ENCODE assay signal across 29 mouse cellular contexts in the genomic region with DNA sequence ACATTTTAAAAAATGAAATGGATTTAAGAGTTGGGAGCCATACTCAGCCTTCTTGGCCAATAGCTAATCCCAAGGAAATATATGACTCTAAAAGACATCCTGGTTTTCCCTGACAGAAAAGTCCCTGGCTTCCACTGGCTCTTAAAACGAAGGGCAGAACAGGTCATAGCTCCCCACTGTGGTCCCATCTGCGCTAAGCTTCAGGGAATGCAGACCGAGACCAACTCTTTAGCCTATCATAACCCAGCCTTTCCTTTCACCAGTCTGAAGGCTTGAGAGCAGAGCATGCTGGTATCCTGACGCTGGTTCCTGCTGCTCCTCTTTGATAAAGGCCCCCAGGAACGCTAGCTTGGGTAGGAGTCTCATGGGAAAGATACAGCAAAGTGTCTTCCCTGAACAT.
DNase-seq lines count a peak whose midpoint lies in the region; ATAC-seq and TF ChIP-seq lines count a peak whose summit lies in the region.
"Had no signal": no experiment of that assay in that cellular context is flagged by ENCODE, and none has a peak within 500 bp of the region (broad histone marks: within the 10 kb centered on the region; RNA-seq: fewer than 3 reads in every experiment).

No protein-coding gene starts in this region.

- no peaks in the 10 kb centered on the region for H3K9me3 ChIP-seq in hindbrain, postnatal 0 days (ENCODE audit: low read length)
- H3K9me3 ChIP-seq in hindbrain, embryonic 10.5 days = no peaks in the 10 kb centered on the region
- H3K9me3 ChIP-seq: embryonic facial prominence, embryonic 13.5 days; forebrain, embryonic 10.5 days; forebrain, embryonic 15.5 days; heart, embryonic 12.5 days; liver, embryonic 12.5 days; megakaryocyte, embryonic 14.5 days; midbrain, embryonic 15.5 days; neural tube, embryonic 13.5 days had no signal

- no peak for ATAC-seq in hindbrain, postnatal 0 days
- peak; percentile 98 for ATAC-seq in cerebellum, adult (ENCODE audit: insufficient number of reproducible peaks, low FRiP score, low TSS enrichment)
- ATAC-seq: forebrain, embryonic 15.5 days; intestine, embryonic 16.5 days; liver, embryonic 12.5 days; liver, postnatal 0 days; midbrain, embryonic 15.5 days had no signal

- TF ChIP-seq POLR2A in cerebellum, adult 2 months (IDR thresholded peaks at IDR 0.05; ENCODE audit: borderline replicate concordance, insufficient read depth, low read length) = no peak

- 39% methylated on average over 5 of the region's 5 CpGs for WGBS in hindbrain, postnatal 0 days
- WGBS in hindbrain, embryonic 10.5 days = 30% methylated on average over 5 of the region's 5 CpGs
- WGBS in cerebellum, adult 2 months = 10% methylated on average over 5 of the region's 5 CpGs

- H3K4me3 ChIP-seq in hindbrain, postnatal 0 days (ENCODE audit: low read length) = no peak overlapping the region
- H3K4me3 ChIP-seq in hindbrain, embryonic 10.5 days = no peak overlapping the region
- no peak overlapping the region for H3K4me3 ChIP-seq in cerebellum, adult 2 months (replicated peaks; ENCODE audit: insufficient read depth, low read depth, low read length)
- H3K4me3 ChIP-seq: embryonic facial prominence, embryonic 13.5 days; forebrain, embryonic 10.5 days; forebrain, embryonic 15.5 days; gastrocnemius, adult 2 months; heart, adult 2 months; heart, embryonic 12.5 days; left cerebral cortex, adult 2 months; liver, embryonic 12.5 days; megakaryocyte, embryonic 14.5 days; midbrain, embryonic 15.5 days; myocyte; neural tube, embryonic 13.5 days had no signal

- no peaks in the 10 kb centered on the region for H3K4me1 ChIP-seq in hindbrain, postnatal 0 days (ENCODE audit: insufficient read depth, low read length)
- H3K4me1 ChIP-seq in hindbrain, embryonic 10.5 days (replicated peaks) = no peaks in the 10 kb centered on the region
- H3K4me1 ChIP-seq in cerebellum, adult 2 months (ENCODE audit: control insufficient read depth, insufficient read depth, low read length) = peaks cover 3% of the 10 kb centered on the region; the same call in 1 of the 2 replicates
- H3K4me1 ChIP-seq: embryonic facial prominence, embryonic 13.5 days; forebrain, embryonic 10.5 days; forebrain, embryonic 15.5 days; heart, embryonic 12.5 days; liver, embryonic 12.5 days; megakaryocyte, embryonic 14.5 days; midbrain, embryonic 15.5 days; neural tube, embryonic 13.5 days had no signal

- no peaks in the 10 kb centered on the region for H3K36me3 ChIP-seq in hindbrain, postnatal 0 days (ENCODE audit: insufficient read depth, low read length)
- no peaks in the 10 kb centered on the region for H3K36me3 ChIP-seq in hindbrain, embryonic 10.5 days
- H3K36me3 ChIP-seq: embryonic facial prominence, embryonic 13.5 days; forebrain, embryonic 10.5 days; forebrain, embryonic 15.5 days; heart, embryonic 12.5 days; liver, embryonic 12.5 days; midbrain, embryonic 15.5 days; neural tube, embryonic 13.5 days had no signal

- H3K27me3 ChIP-seq in hindbrain, postnatal 0 days (ENCODE audit: insufficient read depth, low read length) = no peaks in the 10 kb centered on the region
- no peaks in the 10 kb centered on the region for H3K27me3 ChIP-seq in hindbrain, embryonic 10.5 days (ENCODE audit: insufficient read depth, poor library complexity, severe bottlenecking)
- H3K27me3 ChIP-seq in cerebellum, adult 2 months (ENCODE audit: control insufficient read depth, insufficient read depth, low read length) = no peaks in the 10 kb centered on the region
- H3K27me3 ChIP-seq: embryonic facial prominence, embryonic 13.5 days; forebrain, embryonic 15.5 days; heart, embryonic 12.5 days; liver, embryonic 12.5 days; megakaryocyte, embryonic 14.5 days; midbrain, embryonic 15.5 days; neural tube, embryonic 13.5 days had no signal

- DNase-seq in hindbrain, postnatal 0 days (ENCODE audit: low spot score) = peak; percentile 12
- DNase-seq in hindbrain, embryonic 10.5 days (ENCODE audit: low spot score) = no peak
- DNase-seq in cerebellum, adult 2 months = peak; percentile 88 to 91
- DNase-seq in cerebellum, postnatal 14 days = peak; percentile 81 to 89
- DNase-seq in layer of hippocampus, adult 9-10 months (ENCODE audit: low spot score) = no peak
- no peak for DNase-seq in heart, postnatal 10 days
- no peak for DNase-seq in thymus, postnatal 36 days
- DNase-seq: adrenal gland, postnatal 14 days; gastrocnemius, adult 2 months; heart, adult 2 months; kidney, adult 8-10 months; kidney, postnatal 10 days; liver, postnatal 0 days; lung, postnatal 36 days; right cerebral cortex, postnatal 4 days; thymus, adult 2 months; thymus, postnatal 4 days had no signal

- intact Hi-C loops in heart, postnatal 10 days (cut with DNase I) = no loop called here

- H3K27ac ChIP-seq in hindbrain, postnatal 0 days = no peak overlapping the region
- H3K27ac ChIP-seq in hindbrain, embryonic 10.5 days = no peak overlapping the region
- H3K27ac ChIP-seq in cerebellum, adult 2 months (ENCODE audit: insufficient read depth, low read length) = no peak overlapping the region
- H3K27ac ChIP-seq: embryonic facial prominence, embryonic 13.5 days; forebrain, embryonic 10.5 days; forebrain, embryonic 15.5 days; gastrocnemius, adult 2 months; heart, adult 2 months; left cerebral cortex, adult 2 months; liver, embryonic 12.5 days; midbrain, embryonic 15.5 days; neural tube, embryonic 13.5 days had no signal

- no peak overlapping the region for H3K9ac ChIP-seq in hindbrain, postnatal 0 days (replicated peaks; ENCODE audit: low read length)
- H3K9ac ChIP-seq: embryonic facial prominence, embryonic 13.5 days; forebrain, embryonic 15.5 days; heart, embryonic 12.5 days; liver, embryonic 12.5 days; liver, postnatal 0 days; midbrain, embryonic 15.5 days; neural tube, embryonic 13.5 days had no signal

- TF ChIP-seq CTCF in hindbrain, postnatal 0 days (IDR thresholded peaks at IDR 0.05; ENCODE audit: low read depth) = no peak
- no peak for TF ChIP-seq CTCF in cerebellum, adult 2 months (IDR thresholded peaks at IDR 0.05; ENCODE audit: borderline replicate concordance, insufficient read depth, low read depth, low read length)

- H3K4me2 ChIP-seq in hindbrain, postnatal 0 days (ENCODE audit: low read depth, low read length) = no peak overlapping the region
- H3K4me2 ChIP-seq: embryonic facial prominence, embryonic 13.5 days; forebrain, embryonic 15.5 days; heart, embryonic 12.5 days; liver, embryonic 12.5 days; midbrain, embryonic 15.5 days; neural tube, embryonic 13.5 days had no signal

Comparison
In these comparisons a context has a peak if more than half of its experiments do, and no peak if none do; other contexts are left out.
1. DNase-seq: peak in hindbrain, postnatal 0 days (single experiment), cerebellum, adult 2 months (2 of 2) and cerebellum, postnatal 14 days (2 of 2); none in hindbrain, embryonic 10.5 days (single experiment), layer of hippocampus, adult 9-10 months (single experiment), heart, postnatal 10 days (0 of 2) and thymus, postnatal 36 days (0 of 2).